Mouse (Mus musculus) megakaryocyte, embryonic 14.5 days (primary cell): Measurements from ENCODE around the gene Nkd1.

ENCODE experiments used
- FLI1 ChIP-seq: IDR thresholded peaks from 2 replicates; pipeline ENCODE4 v1.6.1; 2012; ENCODE audit warnings: low read length, inconsistent platforms, mixed read lengths
- GATA1 ChIP-seq: IDR thresholded peaks from 3 replicates; pipeline ENCODE4 v1.6.1; 2012; ENCODE audit warnings: mixed read lengths, low read length, inconsistent platforms, borderline replicate concordance

- TF ChIP-seq FLI1: no peak
- TF ChIP-seq GATA1: no peak
These were observed 46.4 kb downstream of the Nkd1 start for GRCm38 (mm10) chr8:88567314-88568121.
